Mouse (Mus musculus): Measurements from ENCODE around the gene Susd4. TPM values are rescaled to one million over a fixed set of nuclear protein-coding genes. Genes with fewer than 3 reads are reported as not detected.

Susd4 gene
- 0.74 TPM for polyA plus RNA-seq (2015; fragmentation: Illumina TruSeq; extraction: RNeasy Lipid Tissue Mini Kit (QIAGEN cat#74804); ENCODE audit: insufficient read depth, low read depth, low replicate concordance)

DNA sequence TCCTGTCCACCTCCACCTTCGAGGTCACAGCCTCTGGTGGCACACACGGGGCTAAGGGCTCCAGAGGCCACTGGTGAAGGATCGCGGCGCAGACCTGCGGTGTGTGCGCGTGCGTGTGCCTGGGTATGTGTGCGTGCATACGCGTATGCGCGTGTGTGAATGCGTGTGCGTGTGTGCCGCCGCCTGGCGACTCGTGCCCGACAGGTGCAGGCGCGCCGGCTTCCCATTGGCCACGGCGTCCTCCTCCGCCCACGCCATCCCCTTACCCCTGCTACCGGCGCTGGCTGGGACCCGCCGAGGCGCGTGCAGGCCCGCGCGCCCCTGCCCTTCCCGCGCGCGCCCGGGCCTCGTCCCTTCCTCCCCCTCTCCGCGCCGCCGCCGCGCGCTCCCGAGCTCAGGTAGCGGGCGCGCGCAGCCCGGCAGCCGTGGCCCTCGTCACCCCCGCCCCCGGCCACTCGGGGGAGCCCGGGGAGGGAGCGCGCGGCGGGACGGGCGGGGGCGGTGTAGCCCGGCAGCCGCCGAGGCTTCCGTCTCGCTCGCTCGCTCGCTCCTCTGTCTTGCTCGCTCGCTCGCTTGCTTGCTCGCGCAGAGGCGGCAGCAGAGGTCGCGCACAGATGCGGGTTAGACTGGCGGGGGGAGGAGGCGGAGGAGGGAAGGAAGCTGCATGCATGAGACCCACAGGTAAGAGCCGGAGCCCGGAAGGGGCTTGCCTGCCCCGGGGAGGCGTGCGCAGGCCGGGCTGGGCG, at the start of gene Susd4:
Susd4 (plus strand) TSS at position 145 of the 746 bp plus-strand sequence.

DNA sequence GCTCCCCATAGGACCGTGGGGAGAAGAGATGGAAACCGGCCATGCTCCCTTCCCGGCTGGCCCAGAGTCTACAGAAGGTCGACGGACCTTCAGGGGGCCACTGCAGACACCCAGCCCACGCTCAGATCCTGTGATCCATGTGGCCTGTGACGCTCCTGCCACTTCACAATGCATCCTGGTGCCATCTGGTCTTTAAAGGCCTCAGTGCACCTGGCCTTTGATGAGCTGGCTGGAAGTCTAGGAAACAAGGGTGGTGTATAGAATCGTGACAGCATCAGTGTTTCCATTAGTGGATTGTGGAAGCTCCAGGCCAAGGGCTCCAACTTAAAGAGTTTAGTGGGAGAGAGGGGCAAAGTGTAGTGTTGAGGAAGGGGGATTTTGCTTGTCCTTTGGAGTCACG, 14.6 kb upstream of the Susd4 start, which contains the start of gene Ccdc185:
Ccdc185 (minus strand) TSS at position 101 of the 400 bp plus-strand sequence.

Other genes with a start within 250 kb of the Susd4 start
- gene Capn2, start 246.3 kb upstream of the Susd4 start, polyA plus RNA-seq (2015; fragmentation: Illumina TruSeq; extraction: RNeasy Lipid Tissue Mini Kit (QIAGEN cat#74804); ENCODE audit: insufficient read depth, low read depth, low replicate concordance) = 19.9 TPM
- not detected for gene Capn8, start 198.9 kb upstream of the Susd4 start, polyA plus RNA-seq (2015; fragmentation: Illumina TruSeq; extraction: RNeasy Lipid Tissue Mini Kit (QIAGEN cat#74804); ENCODE audit: insufficient read depth, low read depth, low replicate concordance)
- gene Ccdc185, start 14.7 kb upstream of the Susd4 start, polyA plus RNA-seq (2015; fragmentation: Illumina TruSeq; extraction: RNeasy Lipid Tissue Mini Kit (QIAGEN cat#74804); ENCODE audit: insufficient read depth, low read depth, low replicate concordance) = not detected
- 0.66 TPM for gene Tlr5, start 190.9 kb downstream of the Susd4 start, polyA plus RNA-seq (2015; fragmentation: Illumina TruSeq; extraction: RNeasy Lipid Tissue Mini Kit (QIAGEN cat#74804); ENCODE audit: insufficient read depth, low read depth, low replicate concordance)